Mouse (Mus musculus) large intestine, adult 2 months (tissue): ENCODE measurements around the gene Clec16a. TPM values are rescaled to one million over a fixed set of nuclear protein-coding genes. Genes with fewer than 3 reads are reported as not detected.

ENCODE experiments used
- DNase-seq: peaks from one replicate; pipeline ENCODE4 v3.0.0-alpha.2; 2012; ENCODE audit warnings: low read depth, low spot score
- WGBS: fragments of 180-500 bp; shearing (Covaris S2); methylation state at CpG from one replicate; pipeline ENCODE4 v1.1.7; 2018; 5-methylcytosine and 5-hydroxymethylcytosine counted together
- polyA plus RNA-seq: library from polyadenylated mRNA; depleted of rRNA; stranded (reverse); fragments of >200 nt; gene quantifications from 2 replicates; pipeline ENCODE4 v1.2.3, GENCODE M21; 2012

Gene Clec16a
- polyA plus RNA-seq, 1 experiment, result 10.8 TPM

- 52% methylated on average over 2 of the region's 2 CpGs for WGBS
- DNase-seq, result no peak
Measured at GRCm38 (mm10) chr16:10702399-10702798, 157.3 kb downstream of the Clec16a start.

GRCm38 (mm10) chr16:10703932-10704331 lies 158.8 kb downstream of the Clec16a start:
- DNase-seq, result no peak

GRCm38 (mm10) chr16:10705396-10705795 lies 160.3 kb downstream of the Clec16a start:
- no peak for DNase-seq
- 91% methylated on average over 1 of the region's 1 CpGs for WGBS

More at GRCm38 (mm10) chr16:10703932-10704331, 158.8 kb downstream of the Clec16a start:
- 69% methylated on average over 4 of the region's 4 CpGs for WGBS

- 88% methylated on average over 1 of the region's 1 CpGs for WGBS
Measured at GRCm38 (mm10) chr16:10711524-10711923, 166.4 kb downstream of the Clec16a start.

GRCm38 (mm10) chr16:10713041-10713440 lies 167.9 kb downstream of the Clec16a start:
- 76% methylated on average over 2 of the region's 2 CpGs for WGBS
- DNase-seq, result no peak

More at GRCm38 (mm10) chr16:10711524-10711923, 166.4 kb downstream of the Clec16a start:
- no peak for DNase-seq

- no peak for DNase-seq
- WGBS, result 67% methylated on average over 7 of the region's 7 CpGs
Measured at GRCm38 (mm10) chr16:10713441-10714239, 168.5 kb downstream of the Clec16a start.

- DNase-seq, result no peak
- 83% methylated on average over 5 of the region's 5 CpGs for WGBS
Measured at GRCm38 (mm10) chr16:10715211-10715610, 170.1 kb downstream of the Clec16a start.

GRCm38 (mm10) chr16:10715632-10716031 lies 170.5 kb downstream of the Clec16a start:
- 83% methylated on average over 2 of the region's 2 CpGs for WGBS
- no peak for DNase-seq

- DNase-seq, result no peak
- 85% methylated on average over 2 of the region's 2 CpGs for WGBS
Measured at GRCm38 (mm10) chr16:10716696-10717095, 171.6 kb downstream of the Clec16a start.

GRCm38 (mm10) chr16:10719971-10720370 lies 174.8 kb downstream of the Clec16a start:
- DNase-seq, result no peak

GRCm38 (mm10) chr16:10722882-10723544 lies 177.9 kb downstream of the Clec16a start:
- 59% methylated on average over 1 of the region's 1 CpGs for WGBS
- no peak for DNase-seq

More at GRCm38 (mm10) chr16:10719971-10720370, 174.8 kb downstream of the Clec16a start:
- 77% methylated on average over 6 of the region's 6 CpGs for WGBS

GRCm38 (mm10) chr16:10723816-10724647 lies 178.9 kb downstream of the Clec16a start:
- WGBS, result 89% methylated on average over 5 of the region's 5 CpGs
- no peak for DNase-seq

- no peak for DNase-seq
- WGBS, result 63% methylated on average over 2 of the region's 2 CpGs
Measured at GRCm38 (mm10) chr16:10725156-10725555, 180.0 kb downstream of the Clec16a start.

- DNase-seq, result no peak
- 83% methylated on average over 4 of the region's 4 CpGs for WGBS
Measured at GRCm38 (mm10) chr16:10727630-10728029, 182.5 kb downstream of the Clec16a start.

GRCm38 (mm10) chr16:10728886-10729285 lies 183.7 kb downstream of the Clec16a start:
- 52% methylated on average over 3 of the region's 3 CpGs for WGBS
- no peak for DNase-seq

- 90% methylated on average over 4 of the region's 4 CpGs for WGBS
- DNase-seq, result no peak
Measured at GRCm38 (mm10) chr16:10730941-10731340, 185.8 kb downstream of the Clec16a start.

GRCm38 (mm10) chr16:10731785-10732184 lies 186.6 kb downstream of the Clec16a start:
- DNase-seq, result no peak
- 91% methylated on average over 4 of the region's 4 CpGs for WGBS

- 46% methylated on average over 5 of the region's 5 CpGs for WGBS
- no peak for DNase-seq
Measured at GRCm38 (mm10) chr16:10732421-10732820, 187.3 kb downstream of the Clec16a start.

- DNase-seq, result no peak
- WGBS, result 52% methylated on average over 2 of the region's 2 CpGs
Measured at GRCm38 (mm10) chr16:10735781-10736180, 190.6 kb downstream of the Clec16a start.

- DNase-seq, result no peak
- WGBS, result 83% methylated on average over 10 of the region's 10 CpGs
Measured at GRCm38 (mm10) chr16:10736364-10736763, 191.2 kb downstream of the Clec16a start.
